Mouse (Mus musculus): ENCODE results near the gene Skil.

GRCm38 (mm10) chr3:31097976-31098375 lies 3.1 kb downstream of the Skil start:
- TF ChIP-seq POLR2A (IDR thresholded peaks at IDR 0.05; ENCODE audit: insufficient read length, low read depth): no peak
- TF ChIP-seq REST (IDR thresholded peaks at IDR 0.05; ENCODE audit: insufficient read depth, insufficient read length): no peak
- no peak for TF ChIP-seq USF1 (IDR thresholded peaks at IDR 0.05; ENCODE audit: low read depth)
- TF ChIP-seq MYOD1 (IDR thresholded peaks at IDR 0.05; ENCODE audit: control insufficient read depth in 1 of 3, insufficient read length in 2 of 3, low read depth in 2 of 3): no peak
- peak; percentile 34 for TF ChIP-seq POLR2AphosphoS2 (IDR thresholded peaks at IDR 0.05; ENCODE audit: insufficient read length, low read depth)
- no peak for TF ChIP-seq MAX (IDR thresholded peaks at IDR 0.05; ENCODE audit: low read depth)
- TF ChIP-seq TCF12 (IDR thresholded peaks at IDR 0.05; ENCODE audit: insufficient read depth, poor library complexity, severe bottlenecking): no peak

Data from myocyte (in vitro differentiated cells).